Mouse (Mus musculus) heart, postnatal 36 days (tissue): Measurements from ENCODE around the gene Tmem178b. TPM values are rescaled to one million over a fixed set of nuclear protein-coding genes. Genes with fewer than 3 reads are reported as not detected.

Experiments
- DNase-seq, 2 experiments: peaks; one replicate each; pipeline ENCODE4 v3.0.0; 2021 to 2022
- intact Hi-C: fragments of 180-260 bp; cut with DNase I; formaldehyde crosslinking; loops from one replicate; pipeline ENCODE4 v1.15.1; 2025
- total RNA-seq, 2 experiments: library from RNA; stranded (reverse); gene quantifications; 2 replicates each; pipeline ENCODE4 v1.2.3; 2021

The Tmem178b gene
- total RNA-seq, 2 experiments from 2014 or later: 0.36 to 0.60 TPM

DNA sequence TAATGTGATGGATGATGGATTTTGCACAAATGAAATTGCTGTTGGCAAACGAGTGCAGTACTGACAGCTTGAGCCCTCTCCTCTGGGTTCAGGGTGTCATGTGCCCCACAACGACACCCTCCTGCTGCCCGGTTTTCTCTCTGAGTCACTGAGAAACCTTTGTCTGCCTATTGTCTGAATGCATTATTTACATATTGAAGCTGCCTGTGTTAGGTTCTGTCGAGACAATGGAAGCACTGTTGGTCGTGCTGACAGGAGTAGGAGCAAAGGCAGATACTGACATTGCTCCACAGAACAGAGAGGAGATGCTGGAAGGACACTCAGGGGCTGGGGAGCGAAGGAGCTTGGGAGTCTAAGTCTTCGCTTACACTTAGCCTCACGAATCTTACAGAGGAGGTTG, 44.2 kb downstream of the Tmem178b start:
- intact Hi-C loops: no loop called here
- DNase-seq: no peak

GRCm38 (mm10) chr6:39917729-39918128, 44.7 kb downstream of the Tmem178b start:
- intact Hi-C loops: no loop called here

DNA sequence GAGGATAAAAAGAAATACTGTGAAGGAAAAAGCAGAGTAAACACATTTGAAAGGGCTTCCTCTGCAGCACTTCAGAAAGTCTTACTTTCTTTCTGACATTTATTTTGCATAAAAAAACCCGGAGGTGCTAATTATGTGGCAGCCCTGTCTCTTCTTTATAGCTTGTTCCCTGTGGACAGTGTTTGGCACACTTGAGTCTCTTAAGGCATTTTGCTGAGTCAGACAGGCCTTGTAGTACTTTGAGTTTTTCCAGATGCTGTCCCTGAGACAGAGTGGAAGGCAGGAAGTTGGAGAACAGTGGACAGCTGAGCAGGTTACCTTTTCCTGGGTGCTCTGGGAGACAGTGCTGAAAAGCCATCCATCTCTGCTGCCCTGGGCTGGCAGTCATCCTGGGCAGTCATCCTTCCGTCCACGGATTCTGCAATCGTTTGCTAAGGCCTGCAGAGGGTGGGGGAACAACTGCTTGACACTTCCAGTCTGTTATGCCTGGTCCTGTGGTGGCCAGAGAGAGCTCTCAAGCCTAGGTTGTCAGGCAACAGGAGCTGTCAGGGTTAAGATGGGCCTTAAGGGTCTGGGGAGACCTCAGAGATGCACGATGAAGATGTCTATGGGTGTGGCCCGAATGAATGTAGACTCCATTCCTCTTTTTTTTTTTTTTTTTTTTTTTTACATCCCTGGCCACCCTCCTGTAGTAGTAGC, 46.1 kb downstream of the Tmem178b start:
- intact Hi-C loops: no loop called here
- DNase-seq: no peak

More at GRCm38 (mm10) chr6:39917729-39918128, 44.7 kb downstream of the Tmem178b start:
- no peak for DNase-seq

- intact Hi-C loops: no loop called here
- DNase-seq: no peak
Measured at GRCm38 (mm10) chr6:39926442-39926841, 53.4 kb downstream of the Tmem178b start.

DNA sequence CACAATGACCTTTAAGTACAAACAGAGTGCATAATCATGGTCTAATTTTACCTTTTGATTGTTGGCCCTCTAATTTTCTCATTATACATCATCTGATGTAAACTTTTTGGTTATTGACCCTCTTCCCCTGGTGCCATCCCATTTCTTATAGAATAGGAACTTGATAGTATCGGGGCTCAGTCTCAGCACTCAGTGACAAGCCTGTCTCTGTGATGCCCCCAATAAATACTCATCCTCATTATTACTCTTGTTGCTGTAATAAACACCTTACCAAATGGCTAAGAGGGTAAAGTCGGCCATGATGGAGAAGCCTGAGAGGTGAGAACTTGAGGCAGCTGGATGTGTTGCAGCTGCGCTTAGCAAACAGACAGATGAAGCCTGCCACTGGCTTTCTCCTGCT, 63.5 kb downstream of the Tmem178b start:
- intact Hi-C loops: no loop called here
- DNase-seq: no peak

GRCm38 (mm10) chr6:39940920-39941319, 67.8 kb downstream of the Tmem178b start:
- no peak for DNase-seq
- intact Hi-C loops: no loop called here

GRCm38 (mm10) chr6:39944854-39945253, 71.8 kb downstream of the Tmem178b start:
- no peak for DNase-seq
- intact Hi-C loops: no loop called here

DNA sequence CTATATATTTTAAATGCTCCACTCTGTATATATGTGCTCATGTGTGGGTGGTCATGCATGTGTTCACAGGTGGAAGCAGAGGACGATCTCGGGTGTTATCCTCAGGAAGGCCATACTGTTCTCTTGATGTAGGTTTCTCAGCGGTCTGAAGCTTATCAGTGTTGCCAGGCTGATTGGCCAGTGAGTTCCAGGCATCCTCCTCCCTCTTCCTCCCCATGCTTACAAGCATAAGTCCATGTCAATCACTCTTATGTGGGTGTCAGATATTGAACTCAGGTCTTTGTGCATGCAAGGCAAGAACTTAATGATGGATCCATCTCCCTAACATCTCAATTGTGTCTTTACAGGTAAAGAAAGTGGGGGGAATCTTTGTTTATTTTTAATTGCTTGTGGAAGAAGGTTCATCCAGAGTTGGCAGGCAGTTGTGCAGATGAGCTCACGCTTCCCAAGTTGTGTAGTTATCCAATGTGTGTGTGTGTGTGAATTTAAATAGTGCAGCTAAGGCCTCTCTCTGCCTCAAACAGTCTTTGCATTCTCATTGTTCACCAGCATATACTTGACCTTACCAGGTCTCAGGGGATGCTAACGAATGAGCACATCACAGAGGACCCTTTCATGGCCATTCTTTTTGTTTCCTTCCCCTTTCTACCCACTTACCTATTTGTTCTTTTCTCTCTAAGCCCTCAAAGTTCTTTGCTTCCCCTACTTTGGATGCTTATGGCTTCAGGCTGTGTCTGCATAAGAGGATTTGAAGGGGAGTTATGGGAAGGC, 72.8 kb downstream of the Tmem178b start:
- intact Hi-C loops: no loop called here
- DNase-seq: no peak

GRCm38 (mm10) chr6:39946601-39947000, 73.5 kb downstream of the Tmem178b start:
- DNase-seq: no peak
- intact Hi-C loops: no loop called here

DNA sequence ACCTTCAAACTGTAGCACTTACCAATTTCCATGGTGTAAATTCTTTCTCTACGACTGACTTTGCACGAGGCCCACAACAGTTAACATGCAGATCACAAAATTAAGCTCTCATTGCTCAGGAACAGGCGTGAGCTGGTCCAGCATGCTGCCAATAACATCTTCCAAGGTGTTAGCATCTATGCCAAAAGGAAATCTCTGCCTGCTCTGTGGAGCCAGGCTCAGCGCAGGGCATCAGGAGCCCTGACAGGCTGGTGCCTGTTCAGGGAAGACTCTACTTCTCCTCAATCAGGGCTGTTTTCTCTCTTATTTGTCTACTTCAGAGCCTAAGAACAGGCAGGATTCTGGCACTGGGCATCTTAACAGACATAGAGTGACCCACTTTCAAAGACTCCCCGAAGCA, 80.9 kb downstream of the Tmem178b start:
- intact Hi-C loops: no loop called here
- no peak for DNase-seq

- intact Hi-C loops: no loop called here
- DNase-seq: no peak
Measured at GRCm38 (mm10) chr6:39955211-39955610, 82.1 kb downstream of the Tmem178b start.

DNA sequence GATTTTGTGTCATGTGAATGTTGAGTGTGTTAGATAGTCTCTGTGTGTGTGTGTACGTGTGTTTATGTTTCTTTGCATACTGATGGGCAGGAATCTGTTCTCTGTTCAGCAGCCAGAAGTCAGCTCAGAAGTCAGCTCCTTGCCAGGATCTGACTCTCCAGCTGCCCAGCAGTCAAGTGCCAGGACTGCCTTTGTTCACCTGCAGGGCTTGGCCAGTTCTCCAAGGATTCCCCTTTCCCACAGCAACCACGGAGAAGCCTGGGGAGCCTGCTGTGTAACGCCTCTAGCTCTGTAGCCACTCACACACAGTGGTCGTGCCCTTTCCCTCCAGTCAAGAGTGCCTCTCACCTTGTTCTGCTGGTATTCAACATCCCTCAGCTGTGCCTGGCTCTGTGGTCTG, 91.5 kb downstream of the Tmem178b start:
- no peak for DNase-seq
- intact Hi-C loops: no loop called here

- no peak for DNase-seq
- intact Hi-C loops: no loop called here
Measured at GRCm38 (mm10) chr6:39970281-39970680, 97.2 kb downstream of the Tmem178b start.

- intact Hi-C loops: no loop called here
- no peak for DNase-seq
Measured at GRCm38 (mm10) chr6:39978942-39979341, 105.9 kb downstream of the Tmem178b start.

- no peak for DNase-seq
- intact Hi-C loops: no loop called here
Measured at GRCm38 (mm10) chr6:39990772-39991171, 117.7 kb downstream of the Tmem178b start.

GRCm38 (mm10) chr6:39991922-39992321, 118.9 kb downstream of the Tmem178b start:
- DNase-seq: no peak
- intact Hi-C loops: no loop called here

- intact Hi-C loops: no loop called here
- no peak for DNase-seq
Measured at GRCm38 (mm10) chr6:40006006-40006765, 133.1 kb downstream of the Tmem178b start.

DNA sequence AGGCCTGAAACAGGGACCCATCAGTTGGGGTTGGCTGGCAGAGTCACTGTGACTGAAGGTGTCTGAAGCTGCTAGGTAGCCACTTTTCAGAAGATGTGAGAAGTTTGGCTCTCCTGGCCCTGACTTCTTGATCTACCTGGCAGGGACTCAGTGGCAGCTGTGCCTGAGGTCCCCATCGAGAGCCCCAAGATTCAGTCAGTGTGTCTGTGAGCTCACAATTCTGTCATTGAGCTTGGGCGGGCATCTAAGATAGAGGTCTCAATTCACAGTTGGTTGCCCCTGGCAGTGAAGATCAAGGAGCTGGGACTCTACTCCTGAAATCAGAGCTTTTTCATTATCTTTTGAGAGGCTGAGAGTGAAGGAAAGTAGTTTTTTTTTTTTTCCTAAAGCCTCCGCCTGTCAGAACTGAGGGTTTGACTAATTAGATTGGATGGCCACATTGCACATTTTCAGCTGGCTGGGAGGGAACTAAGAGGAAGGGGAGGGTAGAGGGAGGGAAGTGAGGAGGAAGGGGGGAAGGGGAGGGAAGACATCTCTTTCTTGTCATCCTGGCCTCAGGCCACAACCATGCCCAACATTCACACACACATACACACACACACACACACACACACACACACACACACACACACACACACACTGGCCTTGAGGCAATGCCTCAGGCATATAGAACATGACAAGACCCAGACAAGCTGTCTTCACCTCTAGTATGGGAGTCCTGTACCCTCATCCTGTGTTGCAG, 135.3 kb downstream of the Tmem178b start:
- no peak for DNase-seq
- intact Hi-C loops: no loop called here

DNA sequence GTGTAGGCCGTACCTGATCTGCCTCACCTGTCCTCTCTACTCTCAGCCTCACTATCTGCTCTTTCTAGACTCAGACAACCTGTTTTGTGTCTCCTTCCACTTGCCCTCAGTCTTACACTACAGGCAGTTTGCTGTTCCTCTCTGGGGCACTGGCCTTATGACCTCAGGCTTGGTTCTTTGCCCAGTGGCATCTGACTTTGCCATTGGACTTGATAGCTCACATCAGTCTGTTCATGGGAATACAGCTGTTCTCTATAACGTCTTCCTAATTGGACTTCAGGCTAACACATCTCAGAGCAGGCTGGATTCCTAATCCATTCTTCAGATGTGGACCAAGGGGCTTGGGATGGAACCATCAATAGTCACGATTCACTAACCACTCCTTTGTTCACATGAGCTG, 136.6 kb downstream of the Tmem178b start:
- intact Hi-C loops: no loop called here
- DNase-seq: no peak

DNA sequence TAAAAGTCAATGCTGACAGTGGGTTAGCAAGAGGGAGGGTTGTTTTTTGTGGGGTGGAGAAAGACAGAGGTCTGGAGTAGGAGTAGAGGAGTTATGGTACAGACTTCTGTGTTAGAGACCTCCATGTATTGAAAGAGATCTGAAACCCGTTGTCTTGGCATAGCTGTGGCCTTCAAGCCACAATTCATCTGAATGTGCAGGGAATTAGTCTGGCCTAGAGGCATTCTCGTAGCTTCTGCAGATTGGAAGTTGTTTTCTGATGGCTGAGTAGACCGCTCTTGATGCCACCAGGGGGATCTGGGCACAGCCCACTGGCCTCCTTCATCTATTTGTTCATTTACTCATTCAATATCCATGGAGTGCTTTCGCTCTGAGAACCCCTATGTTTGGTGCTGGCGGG, 138.0 kb downstream of the Tmem178b start:
- intact Hi-C loops: no loop called here
- no peak for DNase-seq

DNA sequence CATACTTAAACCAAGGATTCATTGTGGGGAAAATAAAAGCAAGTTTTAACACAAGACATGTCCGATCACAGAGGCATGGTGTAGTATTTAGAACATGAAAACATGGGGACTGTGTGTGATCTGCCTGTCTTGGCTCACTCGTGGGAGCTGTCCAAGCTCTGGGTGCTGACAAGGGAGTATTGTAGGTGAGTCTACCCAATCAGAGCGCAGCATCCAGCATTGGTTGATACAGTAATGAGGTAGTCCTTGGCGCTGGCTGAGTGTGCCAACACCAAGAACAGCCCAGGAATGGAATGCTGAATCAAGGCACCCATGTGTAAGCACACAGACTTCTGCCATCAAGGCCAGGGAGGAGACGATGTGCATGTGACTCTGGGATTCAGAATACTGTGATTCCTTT, 138.5 kb downstream of the Tmem178b start:
- peak in 1 of 2 experiments; percentile 4 for DNase-seq
- intact Hi-C loops: no loop called here
